8 mouse cellular contexts compared by ENCODE assay signal in genomic region chr16:97851741-97852319, GRCm38 (mm10). TPM values are rescaled to one million over a fixed set of nuclear protein-coding genes. Genes with fewer than 3 reads are reported as not detected.
DNase-seq lines count a peak whose midpoint lies in the region; ATAC-seq and TF ChIP-seq lines count a peak whose summit lies in the region.

Gene Prdm15 (minus strand): TSS chr16:97851850.

- H3K27ac ChIP-seq in gastrocnemius, adult 2 months: peak within 1 kb of the TSS; percentile 94
- peak within 1 kb of the TSS; percentile 100 for H3K27ac ChIP-seq in hindbrain, postnatal 0 days

- intact Hi-C loops in gastrocnemius, adult 2 months (cut with DNase I): loop anchor here (2.0 to 5.0 kb wide), 2 partner anchors 71 to 110 kb away; partner anchors contain the start of genes C2cd2 and Zbtb21

- peak; percentile 9; the same call in 1 of the 2 replicates for TF ChIP-seq CTCF in gastrocnemius, adult 2 months (IDR thresholded peaks at IDR 0.05)
- no peak for TF ChIP-seq CTCF in hindbrain, postnatal 0 days (IDR thresholded peaks at IDR 0.05; ENCODE audit: low read depth)

- 2% methylated on average over 30 of the region's 31 CpGs for WGBS in hindbrain, postnatal 0 days

- H3K27me3 ChIP-seq in hindbrain, postnatal 0 days (ENCODE audit: insufficient read depth, low read length): no peaks in the 10 kb centered on the region

- no peaks in the 10 kb centered on the region for H3K36me3 ChIP-seq in hindbrain, postnatal 0 days (ENCODE audit: insufficient read depth, low read length)

- H3K9ac ChIP-seq in hindbrain, postnatal 0 days (replicated peaks; ENCODE audit: low read length): peak within 1 kb of the TSS; percentile 92

- peak; percentile 74 for ATAC-seq in activated CD4-positive, CD25-positive, alpha-beta regulatory T cell, adult 4 months
- peak; percentile 88 for ATAC-seq in hindbrain, postnatal 0 days

- H3K9me3 ChIP-seq in hindbrain, postnatal 0 days (ENCODE audit: low read length): no peaks in the 10 kb centered on the region

- H3K4me2 ChIP-seq in hindbrain, postnatal 0 days (ENCODE audit: low read depth, low read length): peak within 1 kb of the TSS; percentile 86

- H3K4me3 ChIP-seq in gastrocnemius, adult 2 months: peak within 1 kb of the TSS; percentile 73
- H3K4me3 ChIP-seq in hindbrain, postnatal 0 days (ENCODE audit: low read length): peak within 1 kb of the TSS; percentile 91

- 0 out of 2 replicates have a peak, but pooled peaks cover 3% of the 10 kb centered on the region for H3K4me1 ChIP-seq in hindbrain, postnatal 0 days (ENCODE audit: insufficient read depth, low read length)

- DNase-seq in cerebellum, postnatal 4 days (ENCODE audit: low spot score in 2 of 2): peak; percentile 79 to 88
- DNase-seq in gastrocnemius, adult 2 months: peak; percentile 93
- DNase-seq in hindbrain, postnatal 0 days (ENCODE audit: low spot score): peak; percentile 92
- DNase-seq in left cerebral cortex, adult 18-20 months (ENCODE audit: low spot score in 2 of 2): peak; percentile 89 to 92
- peak; percentile 91 to 92 for DNase-seq in lung, postnatal 4 days
- DNase-seq in right cerebral cortex, adult 18-20 months: peak; percentile 91
- peak; percentile 89 for DNase-seq in urinary bladder, postnatal 14 days (ENCODE audit: low spot score)

RNA-seq across cellular contexts. Expression of gene Prdm15, which starts in this region (rescaled TPM):
- polyA plus RNA-seq in activated CD4-positive, CD25-positive, alpha-beta regulatory T cell, adult 4 months (2017; shearing (Covaris generic)): 10 to 100 TPM; 10.6 to 14.5 TPM
- 10 to 100 TPM in 1 of 2 experiments, 1 to 10 TPM in 1; 6.7 to 10.2 TPM for total RNA-seq in gastrocnemius, adult 2 months (2021)
- total RNA-seq in hindbrain, postnatal 0 days (2014; rRNA removed): 11.0 and 13.6 TPM in 2 replicates
- 4.1 and 5.5 TPM in 2 replicates for polyA plus RNA-seq in hindbrain, postnatal 0 days (2015; fragmentation: Nextera tagmentation; extraction: Ambion mirVana)
- total RNA-seq in left cerebral cortex, adult 18-20 months (2021): 10 to 100 TPM; 17.9 to 19.3 TPM

Comparison
In these comparisons a context has a peak if more than half of its experiments do, and no peak if none do; other contexts are left out.
1. Peak in every context shown above with its lines: DNase-seq, ATAC-seq, H3K4me3 ChIP-seq and H3K27ac ChIP-seq.